Mouse (Mus musculus) kidney, postnatal 36 days (tissue): ENCODE measurements around the gene Mypn.

Experiments used
- DNase-seq, 2 experiments: peaks; one replicate each; pipeline ENCODE4 v3.0.0; 2021 to 2022; ENCODE audit warnings: mixed read lengths in 2 of 2

Gene Mypn

GRCm38 (mm10) chr10:63192736-63193135, 11.0 kb downstream of the Mypn start:
- DNase-seq = no peak

GRCm38 (mm10) chr10:63192276-63192675, 11.5 kb downstream of the Mypn start:
- no peak for DNase-seq

- no peak for DNase-seq
Observed at GRCm38 (mm10) chr10:63184451-63184850, 19.3 kb downstream of the Mypn start.

- no peak for DNase-seq
Observed at GRCm38 (mm10) chr10:63182177-63182768, 21.5 kb downstream of the Mypn start.

- no peak for DNase-seq
Observed at GRCm38 (mm10) chr10:63181166-63181565, 22.6 kb downstream of the Mypn start.

GRCm38 (mm10) chr10:63179524-63179923, 24.2 kb downstream of the Mypn start:
- no peak for DNase-seq

GRCm38 (mm10) chr10:63178318-63178717, 25.4 kb downstream of the Mypn start:
- no peak for DNase-seq

GRCm38 (mm10) chr10:63177286-63178140, 26.2 kb downstream of the Mypn start:
- DNase-seq = no peak

GRCm38 (mm10) chr10:63176471-63176931, 27.3 kb downstream of the Mypn start:
- DNase-seq = no peak

GRCm38 (mm10) chr10:63172089-63172488, 31.7 kb downstream of the Mypn start:
- no peak for DNase-seq

- no peak for DNase-seq
Observed at GRCm38 (mm10) chr10:63169503-63169902, 34.2 kb downstream of the Mypn start.

- DNase-seq = no peak
Observed at GRCm38 (mm10) chr10:63168124-63168523, 35.6 kb downstream of the Mypn start.

GRCm38 (mm10) chr10:63167241-63167995, 36.3 kb downstream of the Mypn start:
- DNase-seq = no peak

GRCm38 (mm10) chr10:63165752-63166412, 37.9 kb downstream of the Mypn start:
- no peak for DNase-seq

GRCm38 (mm10) chr10:63161240-63161639, 42.5 kb downstream of the Mypn start:
- DNase-seq = no peak

GRCm38 (mm10) chr10:63160671-63161070, 43.1 kb downstream of the Mypn start:
- peak in 1 of 2 experiments; percentile 34 for DNase-seq

- no peak for DNase-seq
Observed at GRCm38 (mm10) chr10:63158191-63158590, 45.6 kb downstream of the Mypn start.

GRCm38 (mm10) chr10:63157491-63157890, 46.3 kb downstream of the Mypn start:
- no peak for DNase-seq

GRCm38 (mm10) chr10:63156919-63157318, 46.8 kb downstream of the Mypn start:
- DNase-seq = peak; percentile 13 to 31

- peak in 1 of 2 experiments; percentile 45 for DNase-seq
Observed at GRCm38 (mm10) chr10:63156351-63156750, 47.4 kb downstream of the Mypn start.

GRCm38 (mm10) chr10:63155668-63156350, 47.9 kb downstream of the Mypn start:
- peak; percentile 45 to 52 for DNase-seq

- no peak for DNase-seq
Observed at GRCm38 (mm10) chr10:63154726-63155125, 49.0 kb downstream of the Mypn start.
